Mouse (Mus musculus) layer of hippocampus, postnatal 14 days (tissue): ENCODE measurements around the gene Zfand3. TPM values are rescaled to one million over a fixed set of nuclear protein-coding genes. Genes with fewer than 3 reads are reported as not detected.

ENCODE experiments used
- DNase-seq, 2 experiments: peaks; one replicate each; pipeline ENCODE4 v3.0.0; 2021 to 2022; ENCODE audit warnings: low spot score in 2 of 2, mixed read lengths in 1 of 2
- total RNA-seq, 2 experiments: library from RNA; stranded (reverse); gene quantifications; 2 replicates each; pipeline ENCODE4 v1.2.3; 2021

Zfand3 gene
- total RNA-seq, 2 experiments from 2014 or later = 117 to 122 TPM

GRCm38 (mm10) chr17:30253924-30254323 is 249.4 kb downstream of the Zfand3 start:
- DNase-seq = no peak

- DNase-seq = no peak
These were observed 251.5 kb downstream of the Zfand3 start for GRCm38 (mm10) chr17:30255928-30256560.

DNA sequence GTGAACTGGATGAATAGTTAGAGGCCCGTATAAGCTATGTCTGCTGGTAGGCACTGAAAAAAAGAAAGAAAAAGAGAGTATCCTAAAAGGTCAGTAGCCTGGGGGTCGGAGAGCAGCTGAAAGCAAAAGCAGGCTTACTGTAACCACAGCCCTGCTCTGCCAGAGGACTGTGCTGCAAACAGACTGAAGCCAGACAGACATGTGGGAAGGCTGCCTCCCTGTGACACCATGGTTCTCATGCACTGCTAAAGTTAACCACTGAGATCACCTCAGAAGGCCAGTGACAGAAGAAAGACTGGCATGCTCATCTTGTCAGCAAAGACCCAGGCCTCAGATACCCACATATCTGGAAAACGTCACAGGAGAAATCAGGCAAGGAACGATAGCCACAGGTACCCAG is 253.9 kb downstream of the Zfand3 start:
- DNase-seq = no peak

- DNase-seq = no peak
These were observed 255.4 kb downstream of the Zfand3 start for GRCm38 (mm10) chr17:30259938-30260337.

Other genes starting within 250 kb of the Zfand3 start
- gene Mdga1, start 34.6 kb upstream of the Zfand3 start, total RNA-seq = 10 to 100 TPM; 61.1 to 68.7 TPM